Mouse (Mus musculus): ENCODE results near the gene Lrrc8a. TPM values are rescaled to one million over a fixed set of nuclear protein-coding genes. Genes with fewer than 3 reads are reported as not detected.

Lrrc8a gene
- 10 to 100 TPM; 19.6 to 37.9 TPM for total RNA-seq (2021)
- long read RNA-seq, experiment 1, full-length matches to known transcripts: 8 of 10 reads
- long read RNA-seq, experiment 1, partial matches to known transcripts: 2 of 10 reads
- long read RNA-seq, experiment 1, other reads (novel, unspliced or antisense): 0 of 10 reads
- long read RNA-seq, experiment 2, full-length matches to known transcripts: 6 of 8 reads
- long read RNA-seq, experiment 2, partial matches to known transcripts: 2 of 8 reads
- long read RNA-seq, experiment 2, other reads (novel, unspliced or antisense): 0 of 8 reads

DNA sequence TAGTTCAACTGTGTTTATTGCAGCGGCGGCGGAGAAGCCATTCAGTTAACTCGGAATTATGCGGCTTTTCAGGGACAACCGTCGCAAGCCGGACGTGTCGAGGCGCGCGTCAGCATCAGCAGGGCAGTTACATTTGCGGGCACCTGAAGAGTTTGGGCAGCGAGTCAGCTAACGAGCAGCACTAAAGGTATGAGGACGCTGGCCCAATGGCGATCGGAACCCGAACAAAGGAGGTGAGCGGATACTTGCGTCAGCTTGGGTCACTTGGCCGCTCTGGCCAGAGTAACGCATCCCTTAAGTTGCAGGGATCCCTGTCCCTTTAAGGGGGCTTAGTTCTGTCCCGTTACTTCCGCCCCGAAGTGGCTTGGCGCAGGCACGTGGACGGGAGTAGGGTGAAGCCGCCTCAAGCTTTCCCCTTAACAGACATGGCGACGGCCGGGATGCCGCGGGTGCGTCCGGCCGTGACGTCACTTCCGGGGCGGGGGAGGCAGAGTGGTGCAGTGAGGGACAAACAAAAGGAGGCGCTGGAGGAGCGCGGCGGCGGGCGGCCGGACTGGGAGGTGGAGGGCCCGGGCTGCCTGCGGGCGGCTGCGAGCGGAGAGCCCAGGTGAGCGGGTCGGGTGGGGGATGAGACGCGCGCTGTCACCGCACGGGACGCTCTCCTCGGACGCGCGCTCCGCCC is at the start of gene Lrrc8a:
TSS of gene Lrrc8a (plus strand) at position 517 of the 682 bp plus-strand sequence.
- Histone ChIP-seq H3K4me3 (peak within 1 kb of the TSS; percentile 96), H3K27ac (peak within 1 kb of the TSS; percentile 91)
- DNase-seq: peak; percentile 100
- peak; percentile 57 for TF ChIP-seq CTCF (IDR thresholded peaks at IDR 0.05)
- intact Hi-C loops (cut with DNase I): loop anchor here (1.0 to 2.0 kb wide), 3 partner anchors 29 to 59 kb away; partner anchors contain the start of genes Phyhd1 and Spout1

DNA sequence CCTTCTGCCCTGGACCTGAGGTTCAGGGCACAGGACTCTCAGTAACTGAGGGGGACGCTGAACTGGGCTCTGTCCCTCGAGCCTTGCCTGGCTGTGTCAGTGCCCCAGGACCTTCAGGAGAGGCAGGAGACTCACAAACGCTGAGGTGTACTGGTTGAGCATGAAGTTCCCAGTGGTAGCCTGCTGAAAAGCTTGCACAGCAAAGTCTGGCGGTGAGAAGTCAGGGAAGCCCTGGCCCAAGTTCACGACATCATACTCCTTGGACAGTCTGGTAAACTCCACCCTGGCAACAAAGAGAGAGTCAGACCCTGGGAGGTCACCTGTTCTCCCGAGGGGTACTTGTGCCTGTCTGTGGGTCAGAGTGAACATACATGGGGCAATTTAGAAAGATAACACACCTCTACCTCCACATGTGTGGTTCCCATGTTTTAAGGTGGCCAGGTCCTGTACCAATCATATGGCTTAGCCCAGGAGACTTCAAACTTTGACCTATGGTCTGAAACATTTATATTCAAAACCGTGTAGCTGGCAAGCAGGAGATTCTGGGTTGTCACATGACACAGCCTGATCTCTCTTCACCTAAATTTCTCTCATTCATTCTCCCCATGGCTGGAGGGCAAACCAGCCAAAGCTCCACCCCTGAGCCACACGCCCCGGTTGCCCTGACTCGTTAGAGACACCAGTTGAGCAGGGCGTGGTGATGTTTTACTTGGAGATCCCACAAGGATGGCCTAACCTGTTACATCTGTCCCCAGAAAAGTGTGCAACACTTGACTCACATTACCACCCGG is 45.5 kb upstream of the Lrrc8a start:
- no peak for TF ChIP-seq CTCF (IDR thresholded peaks at IDR 0.05)
- intact Hi-C loops (cut with DNase I): no loop called here
- no peak overlapping the region for H3K4me3 ChIP-seq
- no peak overlapping the region for H3K27ac ChIP-seq
- no peak for DNase-seq

DNA sequence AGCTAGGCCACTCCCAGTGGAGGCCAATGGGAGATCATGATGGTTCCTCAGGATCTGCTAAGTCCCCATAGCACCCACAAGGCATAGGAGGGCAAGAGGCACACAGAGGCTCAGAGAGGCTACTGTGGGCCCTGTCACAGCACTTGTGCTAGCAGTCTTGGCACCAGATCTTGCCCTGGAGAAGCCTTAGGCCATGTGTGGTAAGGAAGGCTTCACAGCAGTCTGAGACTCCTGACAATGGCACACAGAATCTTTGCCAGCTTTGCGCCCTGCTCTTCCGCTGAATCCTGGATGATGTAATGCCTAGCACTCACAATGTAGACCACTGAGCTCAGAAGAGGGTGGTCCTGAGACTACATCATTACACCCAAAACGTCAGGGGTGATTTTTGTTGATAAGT is 42.9 kb upstream of the Lrrc8a start:
- intact Hi-C loops (cut with DNase I): no loop called here
- no peak for TF ChIP-seq CTCF (IDR thresholded peaks at IDR 0.05)
- no peak for DNase-seq
- Histone ChIP-seq H3K4me3 (no peak overlapping the region), H3K27ac (no peak overlapping the region)

DNA sequence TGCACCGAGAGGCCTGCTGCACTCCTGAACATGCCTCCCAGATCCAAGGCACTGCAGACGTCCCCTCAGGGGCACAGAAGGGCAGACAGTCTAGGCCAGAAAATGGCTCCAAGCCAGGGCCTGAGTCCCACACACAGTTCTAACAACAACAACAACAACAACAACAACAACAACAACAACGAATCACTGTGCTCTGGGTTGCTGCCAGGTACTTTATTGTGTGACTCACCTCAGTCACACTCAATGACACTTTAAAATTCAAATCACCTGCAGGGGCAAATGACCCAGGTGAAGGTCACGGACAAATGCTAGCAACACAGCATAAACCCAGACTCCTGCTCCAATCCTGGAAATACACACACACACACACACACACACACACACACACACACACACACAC is 39.5 kb upstream of the Lrrc8a start:
- intact Hi-C loops (cut with DNase I): no loop called here
- TF ChIP-seq CTCF (IDR thresholded peaks at IDR 0.05): no peak
- DNase-seq: no peak
- no peak overlapping the region for H3K27ac ChIP-seq
- no peak overlapping the region for H3K4me3 ChIP-seq

DNA sequence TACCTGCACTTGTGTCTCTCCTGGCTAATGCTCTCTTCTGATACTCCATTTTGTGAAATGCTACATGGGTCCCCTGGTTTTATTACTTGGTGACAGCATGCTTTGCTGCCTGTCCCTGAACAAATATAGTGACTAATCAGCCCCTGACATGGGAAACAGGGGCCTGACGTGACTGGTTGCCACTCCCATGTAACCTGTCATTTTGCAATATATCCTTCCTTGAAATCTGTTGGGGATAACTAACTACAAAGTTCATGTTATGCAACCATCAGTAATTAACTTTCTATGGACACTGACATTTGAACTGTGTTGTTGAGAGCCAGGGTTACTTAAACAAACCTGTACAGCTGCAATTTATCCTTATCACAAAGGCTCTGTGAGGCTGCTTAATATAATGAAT is 37.5 kb upstream of the Lrrc8a start:
- intact Hi-C loops (cut with DNase I): no loop called here
- no peak for TF ChIP-seq CTCF (IDR thresholded peaks at IDR 0.05)
- DNase-seq: no peak
- Histone ChIP-seq H3K27ac (peak overlapping the region; percentile 41; the same call in 1 of the 2 replicates), H3K4me3 (no peak overlapping the region)

DNA sequence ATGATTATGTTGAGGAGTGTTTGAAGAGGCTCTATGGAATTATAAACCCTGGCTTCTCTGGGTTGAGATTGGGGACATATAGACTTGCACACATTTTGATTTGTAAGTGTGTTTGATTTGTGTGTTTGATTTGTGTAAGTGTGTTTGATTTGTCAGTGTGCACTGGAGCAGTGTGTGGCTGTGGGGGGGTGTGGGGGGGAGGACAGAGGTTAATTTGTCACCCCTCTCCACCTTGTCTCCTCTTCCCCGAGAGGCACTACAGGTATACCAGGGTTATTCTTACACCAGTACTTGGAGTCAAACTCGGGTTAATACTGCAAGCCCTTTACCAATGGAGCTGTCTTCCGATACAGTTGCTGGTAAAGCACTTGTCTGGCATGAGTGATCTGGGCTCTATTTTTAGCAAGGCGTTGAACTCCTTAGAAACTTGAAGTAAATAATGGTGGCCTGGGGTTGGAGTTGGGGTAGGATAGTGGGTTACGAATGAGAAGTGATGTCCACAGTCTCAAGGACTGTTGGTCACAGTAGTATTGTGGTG is 37.1 kb upstream of the Lrrc8a start:
- no peak overlapping the region for H3K4me3 ChIP-seq
- H3K27ac ChIP-seq: peak overlapping the region; percentile 41
- TF ChIP-seq CTCF (IDR thresholded peaks at IDR 0.05): no peak
- DNase-seq: no peak
- intact Hi-C loops (cut with DNase I): no loop called here

DNA sequence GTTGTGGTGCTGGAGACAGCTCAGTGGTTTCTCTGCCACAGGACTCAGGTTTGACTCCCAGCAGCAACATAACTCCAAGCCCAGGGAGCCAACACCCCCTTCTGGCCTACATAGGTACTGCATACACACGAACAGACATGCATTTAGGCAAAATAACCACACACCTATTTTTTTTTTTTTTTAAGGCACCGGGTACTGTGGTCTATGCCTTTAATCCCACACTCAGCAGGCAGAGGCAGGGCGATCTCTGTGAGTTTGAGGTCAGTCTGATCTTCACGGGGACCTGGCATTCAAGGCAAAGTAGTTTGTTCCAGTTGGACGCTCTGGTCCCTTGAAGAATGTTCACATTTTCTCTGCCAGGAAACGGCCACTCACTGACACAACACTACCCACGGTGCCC is 34.1 kb upstream of the Lrrc8a start:
- H3K27ac ChIP-seq: peak overlapping the region; percentile 58; the same call in 1 of the 2 replicates
- peak; percentile 17 for DNase-seq
- peak; percentile 54 for TF ChIP-seq CTCF (IDR thresholded peaks at IDR 0.05)
- intact Hi-C loops (cut with DNase I): no loop called here
- no peak overlapping the region for H3K4me3 ChIP-seq

DNA sequence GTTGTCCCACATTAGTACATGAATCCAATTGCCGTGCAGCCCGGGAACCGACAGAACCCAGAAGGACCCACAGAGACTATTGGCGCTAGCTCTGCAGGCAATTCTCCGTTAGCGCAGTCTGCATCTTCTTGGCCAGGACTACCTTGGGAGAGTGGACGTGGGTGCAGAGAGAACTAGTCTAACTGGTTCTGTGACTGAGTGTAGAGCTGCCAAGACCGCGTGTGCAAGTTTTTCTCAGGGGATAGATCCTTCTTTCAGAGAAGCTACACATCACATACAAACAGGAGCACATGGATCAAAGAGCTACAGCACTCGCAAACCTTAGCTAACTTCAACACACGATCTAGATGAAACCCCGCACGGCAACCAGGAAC is 32.3 kb upstream of the Lrrc8a start:
- intact Hi-C loops (cut with DNase I): loop anchor here (2.0 kb wide), 1 partner anchor 26 kb away; the partner anchor contains the start of gene Spout1
- Histone ChIP-seq H3K27ac (peak overlapping the region; percentile 94), H3K4me3 (peak overlapping the region; percentile 94)
- TF ChIP-seq CTCF (IDR thresholded peaks at IDR 0.05): no peak
- DNase-seq: peak; percentile 43

DNA sequence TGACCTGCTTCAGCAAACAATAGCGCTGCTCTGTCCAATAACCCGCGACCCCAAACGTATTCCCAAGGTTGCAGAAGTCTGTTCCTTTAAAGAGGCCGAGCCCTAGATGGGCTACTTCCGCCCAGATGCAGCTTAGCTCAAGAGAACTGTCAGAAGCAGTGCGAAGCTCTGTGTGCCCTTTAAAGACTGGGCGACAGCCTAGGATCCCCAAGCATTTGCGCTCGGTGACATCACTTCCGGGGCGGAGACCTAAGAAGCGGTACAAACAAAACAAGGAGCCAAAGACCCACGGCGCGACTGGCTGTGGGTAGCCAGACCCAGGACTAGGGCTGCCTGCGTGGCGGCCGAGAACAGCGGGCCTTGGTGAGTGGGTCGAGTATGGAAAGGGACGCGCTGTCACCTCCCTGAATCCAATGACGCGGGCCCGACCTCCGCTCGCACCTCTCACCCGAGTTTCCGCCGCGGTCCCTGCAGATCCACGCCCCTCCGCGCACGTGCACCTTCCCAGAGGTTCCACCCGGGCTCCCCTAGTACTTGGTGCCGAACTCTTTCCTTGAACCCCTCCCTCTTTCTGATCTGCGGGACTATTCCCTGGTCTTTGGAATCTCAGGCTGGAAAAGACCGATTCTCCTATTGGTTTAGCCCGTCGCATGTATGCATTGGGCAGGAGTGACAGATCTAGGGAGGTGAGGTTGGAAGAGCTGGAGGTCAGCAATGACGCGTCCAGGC is 31.7 kb upstream of the Lrrc8a start, which contains the start of gene Kyat1:
TSS of gene Kyat1 (minus strand) at position 219 of the 729 bp plus-strand sequence.
- Histone ChIP-seq H3K27ac (peak within 1 kb of the TSS; percentile 94), H3K4me3 (peak within 1 kb of the TSS; percentile 94)
- peak; percentile 96 for DNase-seq
- no peak for TF ChIP-seq CTCF (IDR thresholded peaks at IDR 0.05)
- intact Hi-C loops (cut with DNase I): loop anchor here (1.0 to 2.0 kb wide), 2 partner anchors 27 to 32 kb away; partner anchors contain the start of genes Lrrc8a and Spout1

DNA sequence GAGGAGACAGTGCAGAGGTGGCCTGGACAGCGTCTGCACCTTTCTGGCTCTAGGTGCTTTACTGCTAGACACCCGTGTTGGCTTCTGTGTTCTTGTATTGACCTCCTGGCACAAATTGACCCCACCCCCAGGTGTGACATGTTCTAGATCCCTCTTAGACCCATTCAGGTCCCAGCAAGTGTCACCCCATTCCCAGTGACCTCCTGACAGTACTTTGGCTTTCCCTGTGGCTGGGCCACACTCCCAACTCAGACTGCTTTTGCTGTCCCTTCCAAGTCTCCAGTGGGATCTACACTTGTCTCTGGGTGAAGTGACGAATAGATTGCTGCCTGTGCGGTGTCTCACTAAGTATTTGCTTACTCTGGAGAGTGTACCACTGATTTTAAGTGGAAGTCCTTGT is 30.1 kb upstream of the Lrrc8a start:
- Histone ChIP-seq H3K27ac (no peak overlapping the region), H3K4me3 (no peak overlapping the region)
- peak; percentile 10 for DNase-seq
- intact Hi-C loops (cut with DNase I): no loop called here
- TF ChIP-seq CTCF (IDR thresholded peaks at IDR 0.05): no peak

DNA sequence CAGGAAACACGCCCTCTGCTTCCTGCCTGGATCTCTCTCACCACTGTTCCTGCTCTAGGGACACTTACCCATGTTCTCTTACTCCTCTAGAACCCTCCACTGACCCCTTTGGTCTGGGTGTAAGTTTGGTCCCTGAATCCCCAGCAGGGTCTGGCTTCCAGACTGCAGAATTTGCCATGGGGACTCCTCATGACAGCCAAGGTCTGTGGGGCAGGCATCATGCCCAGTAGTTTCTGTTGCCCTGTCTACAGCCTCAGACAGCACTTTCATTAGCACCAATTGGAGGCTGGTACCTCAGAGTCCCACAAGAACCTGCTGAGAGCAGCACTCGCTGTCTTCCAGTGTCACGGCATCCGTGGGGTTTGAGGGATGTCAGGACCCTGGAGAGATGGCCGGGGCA is 29.6 kb upstream of the Lrrc8a start:
- Histone ChIP-seq H3K4me3 (no peak overlapping the region), H3K27ac (no peak overlapping the region)
- TF ChIP-seq CTCF (IDR thresholded peaks at IDR 0.05): no peak
- intact Hi-C loops (cut with DNase I): no loop called here
- peak; percentile 3 for DNase-seq

Measured in gastrocnemius, adult 2 months (tissue).